Mouse (Mus musculus): ENCODE data around the gene Cyp2t4.
A peak's percentile ranks its signal among the peaks of the same experiment; 100 is the strongest.

DNA sequence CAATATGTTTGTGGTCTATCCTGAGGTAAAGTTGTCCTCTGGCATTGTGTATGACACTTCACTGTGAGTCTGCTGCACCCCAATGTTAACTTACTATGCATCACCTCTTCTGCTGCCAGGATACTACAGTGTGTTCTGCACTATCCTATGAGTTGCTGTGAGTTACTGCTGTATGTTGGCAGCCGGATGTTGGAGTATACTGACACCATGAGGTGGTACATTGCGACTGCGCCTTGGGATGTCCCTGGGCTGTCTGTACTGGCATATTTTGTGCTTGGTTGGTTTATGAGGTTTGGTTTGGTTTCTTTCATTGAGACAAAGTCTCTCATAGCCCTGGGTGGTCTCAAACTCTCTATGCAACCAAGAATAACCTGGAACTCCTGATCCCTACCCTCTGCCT is 25.4 kb upstream of the Cyp2t4 start:
- TF ChIP-seq CTCF (IDR thresholded peaks at IDR 0.05; ENCODE audit: control insufficient read depth, insufficient read depth, insufficient replicate concordance, low read depth, low read length) (peak; percentile 63; the same call in 1 of the 2 replicates), POLR2A (IDR thresholded peaks at IDR 0.05; ENCODE audit: control insufficient read depth, low read depth, low read length) (no peak)

Measured in testis, adult 2 months (tissue).